Mouse (Mus musculus) intestine, postnatal 0 days (tissue): ENCODE results near the gene Map3k5. TPM values are rescaled to one million over a fixed set of nuclear protein-coding genes. Genes with fewer than 3 reads are reported as not detected.

ENCODE experiments used
- ATAC-seq: fragments of 200-750 bp; cut with Nextera tagmentation; 2 replicates; pipeline ENCODE4 v1.8.0; 2017; ENCODE audit warnings: mild to moderate bottlenecking, moderate TSS enrichment, moderate library complexity
- H3K27ac ChIP-seq: fragments of 300-500 bp; sonication (generic); 2 replicates; pipeline ENCODE4 v1.5.1; 2014; ENCODE audit warnings: mild to moderate bottlenecking, low read depth, low read length, moderate library complexity
- H3K27me3 ChIP-seq: fragments of 300-500 bp; sonication (generic); replicated peaks from 2 replicates; pipeline ENCODE4 v1.6.1; 2014; ENCODE audit warnings: low read length, mixed read lengths; ENCODE audit not compliant: control insufficient read depth, insufficient read depth
- H3K36me3 ChIP-seq: fragments of 300-500 bp; sonication (generic); 2 replicates; pipeline ENCODE4 v1.6.1; 2014; ENCODE audit warnings: mild to moderate bottlenecking, moderate library complexity; ENCODE audit not compliant: control insufficient read depth, insufficient read depth
- H3K4me1 ChIP-seq: fragments of 300-500 bp; sonication (generic); replicated peaks from 2 replicates; pipeline ENCODE4 v1.6.1; 2014; ENCODE audit warnings: antibody characterized with exemption, low read length, mixed read lengths; ENCODE audit not compliant: control insufficient read depth, insufficient read depth
- H3K4me2 ChIP-seq: fragments of 300-500 bp; sonication (generic); replicated peaks from 2 replicates; pipeline ENCODE4 v1.6.1; 2014; ENCODE audit warnings: low read depth, mild to moderate bottlenecking, moderate library complexity
- H3K4me3 ChIP-seq: fragments of 300-500 bp; sonication (generic); 2 replicates; pipeline ENCODE4 v1.5.1; 2014; ENCODE audit warnings: low read depth, low read length
- H3K9ac ChIP-seq: fragments of 300-500 bp; sonication (generic); 2 replicates; pipeline ENCODE4 v1.6.1; 2014; ENCODE audit warnings: mild to moderate bottlenecking, low read depth, low read length
- H3K9me3 ChIP-seq: fragments of 300-500 bp; sonication (generic); 2 replicates; pipeline ENCODE4 v1.6.1; 2016; ENCODE audit warnings: mixed run types; ENCODE audit not compliant: control insufficient read depth
- CTCF ChIP-seq: sonication (generic); IDR thresholded peaks from 2 replicates; pipeline ENCODE4 v1.5.1; 2016; ENCODE audit warnings: low read depth, mild to moderate bottlenecking, control low read depth, antibody characterized with exemption, moderate library complexity
- WGBS: fragments of 180-500 bp; shearing (Covaris S2); extraction: QIAGEN DNeasy Blood & Tissue Kit; methylation state at CpG from one replicate; pipeline ENCODE4 v1.1.7; 2014; 5-methylcytosine and 5-hydroxymethylcytosine counted together
- polyA plus RNA-seq: library from polyadenylated mRNA; unstranded; fragments of >200 nt; fragmentation: Nextera tagmentation; extraction: Ambion mirVana; gene quantifications from 2 replicates; pipeline ENCODE4 v1.2.1, GENCODE M21; 2015

The Map3k5 gene
- polyA plus RNA-seq, 1 experiment from 2014 or later, result 1.5 TPM

GRCm38 (mm10) chr10:20181680-20182399, 247.6 kb downstream of the Map3k5 start:
- Histone ChIP-seq H3K27ac (no peak overlapping the region), H3K9me3 (no peaks in the 10 kb centered on the region), H3K27me3 (no peaks in the 10 kb centered on the region), H3K4me3 (no peak overlapping the region), H3K36me3 (no peaks in the 10 kb centered on the region), H3K9ac (no peak overlapping the region), H3K4me2 (no peak overlapping the region), H3K4me1 (0 out of 2 replicates have a peak, but pooled peaks cover 4% of the 10 kb centered on the region)
- no peak for TF ChIP-seq CTCF
- WGBS, result 58% methylated on average over 11 of the region's 11 CpGs
- no peak for ATAC-seq

DNA sequence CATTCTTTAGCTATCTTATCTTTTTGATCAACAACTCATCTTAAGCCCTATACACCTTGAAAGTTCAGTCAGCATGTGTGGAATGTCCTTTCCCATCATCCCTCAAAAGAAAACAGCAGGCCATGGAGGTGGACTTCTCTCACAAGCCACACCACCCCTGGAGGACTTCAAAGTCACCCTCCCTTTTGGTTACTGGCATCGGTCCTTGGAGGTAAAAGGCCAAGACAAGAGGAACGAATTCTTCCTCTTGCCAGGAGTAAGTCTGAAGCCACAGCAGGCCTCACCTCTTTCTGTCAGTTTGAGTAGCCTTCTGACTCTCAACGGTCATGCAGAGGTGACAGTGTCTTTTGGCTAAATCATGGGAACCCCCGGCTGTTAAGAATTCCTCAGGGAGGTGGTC, 250.1 kb downstream of the Map3k5 start:
- WGBS, result 62% methylated on average over 4 of the region's 4 CpGs
- Histone ChIP-seq H3K4me3 (no peak overlapping the region), H3K4me1 (peaks cover 8% of the 10 kb centered on the region; the same call in 1 of the 2 replicates), H3K9ac (no peak overlapping the region), H3K4me2 (no peak overlapping the region), H3K27me3 (no peaks in the 10 kb centered on the region), H3K9me3 (no peaks in the 10 kb centered on the region), H3K36me3 (no peaks in the 10 kb centered on the region), H3K27ac (no peak overlapping the region)
- no peak for ATAC-seq
- no peak for TF ChIP-seq CTCF

DNA sequence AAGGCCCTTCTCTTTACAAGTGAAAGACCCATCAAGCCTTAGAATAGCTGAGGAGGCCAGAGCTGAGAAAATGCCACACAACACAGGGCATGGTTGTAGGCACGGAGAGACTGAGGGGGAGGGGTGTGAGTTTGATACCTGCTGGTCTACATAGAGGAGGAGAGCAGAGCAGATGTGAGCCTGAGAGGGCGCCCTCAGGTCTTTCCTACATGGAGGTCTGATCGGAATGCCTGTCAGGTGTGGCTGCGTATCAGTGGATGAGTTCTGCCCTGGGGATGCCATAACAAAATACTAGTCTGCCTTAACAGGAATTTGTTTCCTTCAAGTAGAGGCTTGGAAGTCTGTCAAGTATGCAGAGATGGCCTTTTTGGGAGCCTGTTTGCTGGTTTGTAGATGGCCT, 251.0 kb downstream of the Map3k5 start:
- no peak overlapping the region for H3K4me3 ChIP-seq
- no peaks in the 10 kb centered on the region for H3K36me3 ChIP-seq
- H3K4me2 ChIP-seq, result no peak overlapping the region
- ATAC-seq, result no peak
- no peak for TF ChIP-seq CTCF
- no peaks in the 10 kb centered on the region for H3K9me3 ChIP-seq
- peaks cover 8% of the 10 kb centered on the region; the same call in 1 of the 2 replicates for H3K4me1 ChIP-seq
- H3K27me3 ChIP-seq, result no peaks in the 10 kb centered on the region
- 84% methylated on average over 4 of the region's 4 CpGs for WGBS
- no peak overlapping the region for H3K27ac ChIP-seq
- H3K9ac ChIP-seq, result no peak overlapping the region

DNA sequence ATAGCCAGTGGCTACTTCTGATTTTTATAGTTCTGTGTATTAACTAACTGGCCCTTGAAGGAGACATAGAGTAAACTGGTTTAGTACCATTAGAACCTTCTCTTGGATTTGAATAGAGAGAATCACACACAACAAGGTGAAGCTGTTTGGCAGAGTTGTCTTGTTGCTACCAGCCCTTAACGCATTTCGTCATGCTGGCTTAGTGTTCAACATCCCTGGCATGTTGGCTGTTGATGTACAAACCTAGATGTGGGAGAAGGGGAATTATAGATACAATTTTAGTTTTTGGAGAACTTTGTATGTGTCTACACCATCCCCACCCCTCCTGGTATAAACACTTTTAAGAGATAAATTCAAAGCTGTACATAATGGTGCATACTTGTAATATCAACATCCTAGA, 251.5 kb downstream of the Map3k5 start:
- no peaks in the 10 kb centered on the region for H3K27me3 ChIP-seq
- no peaks in the 10 kb centered on the region for H3K9me3 ChIP-seq
- no peak for TF ChIP-seq CTCF
- no peak overlapping the region for H3K4me2 ChIP-seq
- WGBS, result 98% methylated on average over 2 of the region's 2 CpGs
- no peak overlapping the region for H3K9ac ChIP-seq
- H3K4me1 ChIP-seq, result peaks cover 8% of the 10 kb centered on the region; the same call in 1 of the 2 replicates
- peak overlapping the region; percentile 87; the same call in 1 of the 2 replicates for H3K27ac ChIP-seq
- ATAC-seq, result no peak
- no peaks in the 10 kb centered on the region for H3K36me3 ChIP-seq
- no peak overlapping the region for H3K4me3 ChIP-seq

- peak overlapping the region; percentile 87 for H3K27ac ChIP-seq
- H3K4me2 ChIP-seq, result no peak overlapping the region
- no peaks in the 10 kb centered on the region for H3K36me3 ChIP-seq
- 35% methylated on average over 5 of the region's 5 CpGs for WGBS
- H3K9ac ChIP-seq, result no peak overlapping the region
- no peak overlapping the region for H3K4me3 ChIP-seq
- no peaks in the 10 kb centered on the region for H3K9me3 ChIP-seq
- H3K4me1 ChIP-seq, result peaks cover 8% of the 10 kb centered on the region; the same call in 1 of the 2 replicates
- peak; percentile 29; the same call in 1 of the 2 replicates for TF ChIP-seq CTCF
- H3K27me3 ChIP-seq, result no peaks in the 10 kb centered on the region
- peak; percentile 96 for ATAC-seq
Observed at GRCm38 (mm10) chr10:20186800-20187273, 252.6 kb downstream of the Map3k5 start.

DNA sequence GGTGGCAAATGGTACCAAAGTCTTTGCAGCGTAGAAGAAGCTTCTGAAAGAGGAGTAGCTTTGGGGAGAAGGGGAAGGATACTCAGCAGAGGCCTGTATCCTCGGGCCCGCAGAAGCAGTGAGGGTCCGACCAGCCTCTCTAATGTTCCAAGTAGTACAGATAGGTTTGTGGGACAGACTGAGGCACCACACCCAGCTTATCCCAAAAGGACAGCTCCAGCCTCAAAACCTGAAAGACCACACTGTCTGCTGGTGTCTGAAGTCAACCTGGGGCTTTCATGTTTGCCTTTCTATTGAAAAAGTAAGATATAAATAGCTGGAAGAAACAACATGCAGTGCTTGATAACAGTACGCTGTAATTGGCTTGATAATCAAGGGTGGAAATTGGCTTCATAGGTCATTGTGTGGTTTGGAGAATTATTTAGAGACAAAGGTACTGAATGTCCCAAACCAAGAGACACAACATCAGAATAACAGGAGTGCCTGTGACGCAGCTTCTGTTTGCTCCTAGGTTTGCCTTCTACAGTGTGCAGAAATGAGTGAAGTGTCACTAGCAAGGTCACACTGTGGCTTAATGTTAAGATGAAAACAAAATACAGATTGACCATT, 256.0 kb downstream of the Map3k5 start:
- Histone ChIP-seq H3K27ac (no peak overlapping the region), H3K4me2 (no peak overlapping the region), H3K27me3 (no peaks in the 10 kb centered on the region), H3K36me3 (no peaks in the 10 kb centered on the region), H3K4me3 (no peak overlapping the region), H3K9ac (no peak overlapping the region), H3K4me1 (peaks cover 8% of the 10 kb centered on the region; the same call in 1 of the 2 replicates), H3K9me3 (no peaks in the 10 kb centered on the region)
- TF ChIP-seq CTCF, result no peak
- ATAC-seq, result no peak
- WGBS, result 67% methylated on average over 6 of the region's 6 CpGs

Other genes with a start within 250 kb of the Map3k5 start
- gene Il20ra, start 221.9 kb upstream of the Map3k5 start, polyA plus RNA-seq, result 0.05 and 0.09 TPM in 2 replicates
- 0.58 and 0.61 TPM in 2 replicates for gene Slc35d3, start 83.0 kb upstream of the Map3k5 start, polyA plus RNA-seq
- 61.7 and 63.8 TPM in 2 replicates for gene Pex7, start 26.8 kb upstream of the Map3k5 start, polyA plus RNA-seq
- gene Map7, start 214.0 kb downstream of the Map3k5 start, polyA plus RNA-seq, result 47.0 and 55.7 TPM in 2 replicates